Mouse (Mus musculus): ENCODE measurements around the gene Eif4ebp2. TPM values are rescaled to one million over a fixed set of nuclear protein-coding genes. Genes with fewer than 3 reads are reported as not detected.

Gene Eif4ebp2
- polyA plus RNA-seq (2012; rRNA removed), result 71.1 and 80.4 TPM in 2 replicates

GRCm38 (mm10) chr10:61452645-61453044, at the start of gene Eif4ebp2:
Eif4ebp2 (minus strand) TSS chr10:61452661.
- DNase-seq (ENCODE audit: low read depth), result peak; percentile 58

- DNase-seq (ENCODE audit: low read depth), result no peak
Measured at GRCm38 (mm10) chr10:61500756-61501155, 48.3 kb upstream of the Eif4ebp2 start.

GRCm38 (mm10) chr10:61499505-61500466, 47.3 kb upstream of the Eif4ebp2 start:
- no peak for DNase-seq (ENCODE audit: low read depth)

GRCm38 (mm10) chr10:61496231-61496630, 43.8 kb upstream of the Eif4ebp2 start:
- no peak for DNase-seq (ENCODE audit: low read depth)

GRCm38 (mm10) chr10:61495461-61495860, 43.0 kb upstream of the Eif4ebp2 start:
- no peak for DNase-seq (ENCODE audit: low read depth)

GRCm38 (mm10) chr10:61492040-61492439, 39.6 kb upstream of the Eif4ebp2 start:
- no peak for DNase-seq (ENCODE audit: low read depth)

- no peak for DNase-seq (ENCODE audit: low read depth)
Measured at GRCm38 (mm10) chr10:61491573-61491972, 39.1 kb upstream of the Eif4ebp2 start.

GRCm38 (mm10) chr10:61488522-61489110, 36.2 kb upstream of the Eif4ebp2 start:
- no peak for DNase-seq (ENCODE audit: low read depth)

GRCm38 (mm10) chr10:61486551-61487339, 34.3 kb upstream of the Eif4ebp2 start:
- no peak for DNase-seq (ENCODE audit: low read depth)

- no peak for DNase-seq (ENCODE audit: low read depth)
Measured at GRCm38 (mm10) chr10:61484801-61485200, 32.3 kb upstream of the Eif4ebp2 start.

GRCm38 (mm10) chr10:61482771-61483170, 30.3 kb upstream of the Eif4ebp2 start:
- DNase-seq (ENCODE audit: low read depth), result no peak

- DNase-seq (ENCODE audit: low read depth), result no peak
Measured at GRCm38 (mm10) chr10:61480488-61480887, 28.0 kb upstream of the Eif4ebp2 start.

- DNase-seq (ENCODE audit: low read depth), result no peak
Measured at GRCm38 (mm10) chr10:61479927-61480326, 27.5 kb upstream of the Eif4ebp2 start.

- no peak for DNase-seq (ENCODE audit: low read depth)
Measured at GRCm38 (mm10) chr10:61479461-61479860, 27.0 kb upstream of the Eif4ebp2 start.

GRCm38 (mm10) chr10:61476440-61477165, 24.1 kb upstream of the Eif4ebp2 start:
- no peak for DNase-seq (ENCODE audit: low read depth)

GRCm38 (mm10) chr10:61475594-61476439, 23.4 kb upstream of the Eif4ebp2 start, which contains the start of gene Lrrc20:
Lrrc20 (plus strand) TSS chr10:61475801.
- peak; percentile 52 for DNase-seq (ENCODE audit: low read depth)

- no peak for DNase-seq (ENCODE audit: low read depth)
Measured at GRCm38 (mm10) chr10:61474344-61474743, 21.9 kb upstream of the Eif4ebp2 start.

GRCm38 (mm10) chr10:61473640-61474039, 21.2 kb upstream of the Eif4ebp2 start:
- no peak for DNase-seq (ENCODE audit: low read depth)

GRCm38 (mm10) chr10:61468900-61469299, 16.4 kb upstream of the Eif4ebp2 start:
- DNase-seq (ENCODE audit: low read depth), result no peak

- DNase-seq (ENCODE audit: low read depth), result no peak
Measured at GRCm38 (mm10) chr10:61466873-61467272, 14.4 kb upstream of the Eif4ebp2 start.

Data from gonadal fat pad, adult 2 months (tissue).